Mouse (Mus musculus): ENCODE data around the gene Nfe2l2. TPM values are rescaled to one million over a fixed set of nuclear protein-coding genes. Genes with fewer than 3 reads are reported as not detected.

The Nfe2l2 gene
- polyA plus RNA-seq, 1 experiment from 2014 or later, result 28.5 TPM

- Histone ChIP-seq H3K27me3 (ENCODE audit: control insufficient read depth, insufficient read depth, low read length) (no peaks in the 10 kb centered on the region), H3K36me3 (ENCODE audit: control insufficient read depth, insufficient read depth, low read length) (no peaks in the 10 kb centered on the region), H3K4me2 (replicated peaks; ENCODE audit: low read depth, low read length) (no peak overlapping the region), H3K9me3 (ENCODE audit: control insufficient read depth, low read length) (no peaks in the 10 kb centered on the region), H3K9ac (ENCODE audit: low read depth, low read length) (no peak overlapping the region), H3K27ac (ENCODE audit: low read depth, low read length) (no peak overlapping the region), H3K4me3 (ENCODE audit: low read depth, low read length) (no peak overlapping the region), H3K4me1 (replicated peaks; ENCODE audit: control insufficient read depth, insufficient read depth, low read length) (no peaks in the 10 kb centered on the region)
- ATAC-seq (ENCODE audit: low FRiP score) (no peak), DNase-seq (ENCODE audit: low spot score) (no peak)
- WGBS, result 86% methylated on average over 6 of the region's 6 CpGs
Observed at GRCm38 (mm10) chr2:75626597-75627440, 77.6 kb downstream of the Nfe2l2 start.

Other genes starting within 250 kb of the Nfe2l2 start
- 304 and 320 TPM in 2 replicates for gene Hnrnpa3, start 45.4 kb downstream of the Nfe2l2 start, polyA plus RNA-seq (2014; fragmentation: Nextera tagmentation; extraction: Ambion mirVana)
- gene Agps, start 127.5 kb upstream of the Nfe2l2 start, polyA plus RNA-seq (2014; fragmentation: Nextera tagmentation; extraction: Ambion mirVana), result 50.7 and 53.4 TPM in 2 replicates
- gene Ttc30b, start 233.9 kb upstream of the Nfe2l2 start, polyA plus RNA-seq (2014; fragmentation: Nextera tagmentation; extraction: Ambion mirVana), result 10.6 and 13.9 TPM in 2 replicates